Mouse (Mus musculus): ENCODE results near the gene Gnmt.

- no peak for TF ChIP-seq EP300 (IDR thresholded peaks at IDR 0.05; ENCODE audit: low read depth)
- TF ChIP-seq CTCF (IDR thresholded peaks at IDR 0.05; ENCODE audit: low read depth): no peak
Measured at GRCm38 (mm10) chr17:46678416-46678815, 50.6 kb downstream of the Gnmt start, which contains the start of gene Mea1.
